Mouse (Mus musculus) lung, postnatal 0 days (tissue): ENCODE data around the gene Cox6b2.

Experiments
- CTCF ChIP-seq: IDR thresholded peaks from 2 replicates; pipeline ENCODE4 v1.5.1; 2016; ENCODE audit warnings: antibody characterized with exemption, mild to moderate bottlenecking
- EP300 ChIP-seq: IDR thresholded peaks from 2 replicates; pipeline ENCODE4 v1.6.1; 2016; ENCODE audit warnings: antibody characterized with exemption, mild to moderate bottlenecking, control low read depth

GRCm38 (mm10) chr7:4703195-4703594, 49.7 kb downstream of the Cox6b2 start:
- TF ChIP-seq EP300 (no peak), CTCF (no peak)
